Mouse (Mus musculus): ENCODE results near the gene Gprasp2. TPM values are rescaled to one million over a fixed set of nuclear protein-coding genes. Genes with fewer than 3 reads are reported as not detected.
"Not testable (repeated sequence)": the region's sequence is repeated elsewhere in the genome, so short reads cannot be mapped to it uniquely, and the experiment has no call there.

The Gprasp2 gene
- polyA plus RNA-seq (2015; fragmentation: Nextera tagmentation; extraction: Ambion mirVana) = 72.6 and 101 TPM in 2 replicates

GRCm38 (mm10) chrX:135838521-135839360, at the start of gene Gprasp2:
Gene Gprasp2, plus strand, starts transcription at chrX:135839034.
- Histone ChIP-seq H3K9ac (peak within 1 kb of the TSS; percentile 73), H3K27ac (peak within 1 kb of the TSS; percentile 40), H3K4me3 (peak within 1 kb of the TSS; percentile 51), H3K4me2 (peak within 1 kb of the TSS; percentile 70)
- H3K27me3 ChIP-seq; H3K9me3 ChIP-seq (replicated peaks); H3K36me3 ChIP-seq (ENCODE audit: poor library complexity, severe bottlenecking); H3K4me1 ChIP-seq: not testable (repeated sequence)
- 28% methylated on average over 29 of the region's 32 CpGs for WGBS
- ATAC-seq = peak; percentile 94

- no peak overlapping the region for H3K9ac ChIP-seq
- H3K36me3 ChIP-seq (ENCODE audit: poor library complexity, severe bottlenecking) = no peaks in the 10 kb centered on the region
- H3K4me1 ChIP-seq = no peaks in the 10 kb centered on the region
- no peaks in the 10 kb centered on the region for H3K9me3 ChIP-seq (replicated peaks)
- H3K4me3 ChIP-seq = no peak overlapping the region
- H3K27me3 ChIP-seq = no peaks in the 10 kb centered on the region
- H3K4me2 ChIP-seq = no peak overlapping the region
- no peak for ATAC-seq
- H3K27ac ChIP-seq = no peak overlapping the region
These were observed 47.3 kb upstream of the Gprasp2 start for GRCm38 (mm10) chrX:135791536-135791935.

- no peaks in the 10 kb centered on the region for H3K36me3 ChIP-seq (ENCODE audit: poor library complexity, severe bottlenecking)
- H3K4me2 ChIP-seq = no peak overlapping the region
- 69% methylated on average over 6 of the region's 6 CpGs for WGBS
- H3K27ac ChIP-seq = peak overlapping the region; percentile 25; the same call in 1 of the 2 replicates
- H3K9me3 ChIP-seq (replicated peaks) = no peaks in the 10 kb centered on the region
- H3K27me3 ChIP-seq = no peaks in the 10 kb centered on the region
- no peaks in the 10 kb centered on the region for H3K4me1 ChIP-seq
- no peak overlapping the region for H3K4me3 ChIP-seq
- H3K9ac ChIP-seq = no peak overlapping the region
- no peak for ATAC-seq
These were observed 46.5 kb upstream of the Gprasp2 start for GRCm38 (mm10) chrX:135792326-135792725.

GRCm38 (mm10) chrX:135795591-135796304, 43.1 kb upstream of the Gprasp2 start:
- peak overlapping the region; percentile 57 for H3K4me3 ChIP-seq
- peak overlapping the region; percentile 77 for H3K9ac ChIP-seq
- H3K36me3 ChIP-seq (ENCODE audit: poor library complexity, severe bottlenecking) = peaks cover 20% of the 10 kb centered on the region
- H3K4me2 ChIP-seq = peak overlapping the region; percentile 64
- not testable (repeated sequence) for H3K9me3 ChIP-seq (replicated peaks); H3K4me1 ChIP-seq; H3K27me3 ChIP-seq
- H3K27ac ChIP-seq = peak overlapping the region; percentile 54
- 18% methylated on average over 26 of the region's 27 CpGs for WGBS
- peak; percentile 94 for ATAC-seq

- Histone ChIP-seq H3K27ac (peak overlapping the region; percentile 54), H3K9ac (peak overlapping the region; percentile 77), H3K4me2 (peak overlapping the region; percentile 64), H3K36me3 (ENCODE audit: poor library complexity, severe bottlenecking) (peaks cover 25% of the 10 kb centered on the region), H3K4me3 (peak overlapping the region; percentile 57)
- H3K27me3 ChIP-seq; H3K4me1 ChIP-seq; H3K9me3 ChIP-seq (replicated peaks): not testable (repeated sequence)
- 14% methylated on average over 25 of the region's 26 CpGs for WGBS
- ATAC-seq = peak; percentile 58
These were observed 42.3 kb upstream of the Gprasp2 start for GRCm38 (mm10) chrX:135796305-135797211.

- peaks cover 25% of the 10 kb centered on the region for H3K36me3 ChIP-seq (ENCODE audit: poor library complexity, severe bottlenecking)
- peak within 1 kb of the TSS; percentile 77 for H3K9ac ChIP-seq
- peak; percentile 28 for ATAC-seq
- peak within 1 kb of the TSS; percentile 57 for H3K4me3 ChIP-seq
- H3K27me3 ChIP-seq; H3K4me1 ChIP-seq; H3K9me3 ChIP-seq (replicated peaks): not testable (repeated sequence)
- peak within 1 kb of the TSS; percentile 54; the same call in 1 of the 2 replicates for H3K27ac ChIP-seq
- WGBS = 2% methylated on average over 3 of the region's 5 CpGs
- H3K4me2 ChIP-seq = peak within 1 kb of the TSS; percentile 64
These were observed 41.6 kb upstream of the Gprasp2 start, which contains the start of gene Bhlhb9 for GRCm38 (mm10) chrX:135797212-135797644. Gene Bhlhb9, plus strand, starts transcription at chrX:135797594.

- Histone ChIP-seq H3K27ac (no peak overlapping the region), H3K4me1 (no peaks in the 10 kb centered on the region), H3K4me2 (no peak overlapping the region), H3K36me3 (ENCODE audit: poor library complexity, severe bottlenecking) (peaks cover 22% of the 10 kb centered on the region), H3K9ac (no peak overlapping the region), H3K27me3 (no peaks in the 10 kb centered on the region), H3K9me3 (replicated peaks) (no peaks in the 10 kb centered on the region), H3K4me3 (no peak overlapping the region)
- WGBS = 91% methylated on average over 3 of the region's 3 CpGs
- ATAC-seq = no peak
These were observed 34.7 kb upstream of the Gprasp2 start for GRCm38 (mm10) chrX:135804149-135804548.

- ATAC-seq = peak; percentile 21; the same call in 1 of the 2 replicates
These were observed 33.1 kb upstream of the Gprasp2 start for GRCm38 (mm10) chrX:135805780-135806179.

GRCm38 (mm10) chrX:135835896-135836295, 2.9 kb upstream of the Gprasp2 start:
- not testable (repeated sequence) for H3K4me3 ChIP-seq; H3K4me1 ChIP-seq; H3K27ac ChIP-seq; H3K9ac ChIP-seq; H3K4me2 ChIP-seq; H3K36me3 ChIP-seq (ENCODE audit: poor library complexity, severe bottlenecking); H3K27me3 ChIP-seq; H3K9me3 ChIP-seq (replicated peaks); ATAC-seq
- WGBS = 47% methylated on average over 1 of the region's 1 CpGs

More at GRCm38 (mm10) chrX:135805780-135806179, 33.1 kb upstream of the Gprasp2 start:
- Histone ChIP-seq H3K27me3 (no peaks in the 10 kb centered on the region), H3K36me3 (ENCODE audit: poor library complexity, severe bottlenecking) (0 out of 2 replicates have a peak, but pooled peaks cover 5% of the 10 kb centered on the region), H3K4me3 (no peak overlapping the region), H3K9ac (no peak overlapping the region), H3K4me2 (no peak overlapping the region), H3K4me1 (no peaks in the 10 kb centered on the region), H3K27ac (no peak overlapping the region), H3K9me3 (replicated peaks) (no peaks in the 10 kb centered on the region)
- 22% methylated on average over 1 of the region's 1 CpGs for WGBS

GRCm38 (mm10) chrX:135837896-135838295, 938 bp upstream of the Gprasp2 start:
- H3K27ac ChIP-seq = no peak overlapping the region
- H3K9ac ChIP-seq = no peak overlapping the region
- H3K4me1 ChIP-seq = no peaks in the 10 kb centered on the region
- no peaks in the 10 kb centered on the region for H3K9me3 ChIP-seq (replicated peaks)
- 68% methylated on average over 2 of the region's 2 CpGs for WGBS
- no peaks in the 10 kb centered on the region for H3K27me3 ChIP-seq
- H3K4me3 ChIP-seq = no peak overlapping the region
- ATAC-seq = peak; percentile 2; the same call in 1 of the 2 replicates
- H3K4me2 ChIP-seq = peak overlapping the region; percentile 70; the same call in 1 of the 2 replicates
- 0 out of 2 replicates have a peak, but pooled peaks cover 6% of the 10 kb centered on the region for H3K36me3 ChIP-seq (ENCODE audit: poor library complexity, severe bottlenecking)

Measured in forebrain, embryonic 13.5 days (tissue).